Mouse (Mus musculus): ENCODE data around the gene Dock8. TPM values are rescaled to one million over a fixed set of nuclear protein-coding genes. Genes with fewer than 3 reads are reported as not detected.

Dock8 gene
- total and polyA plus RNA-seq, 3 experiments: 16.1 to 30.1 TPM; not detected in 1

GRCm38 (mm10) chr19:24972701-24973390, 26.5 kb upstream of the Dock8 start:
- Histone ChIP-seq H3K9me3 (replicated peaks; ENCODE audit: insufficient read depth, low read length) (no peaks in the 10 kb centered on the region), H3K36me3 (ENCODE audit: control insufficient read depth in 1 of 2, insufficient read depth in 2 of 2, low read length in 2 of 2) (no peaks in the 10 kb centered on the region), H3K4me1 (ENCODE audit: control insufficient read depth in 1 of 2, insufficient read depth in 2 of 2, low read length in 2 of 2) (no peaks in the 10 kb centered on the region), H3K27ac (ENCODE audit: control insufficient read depth, low read depth, low read length) (no peak overlapping the region), H3K79me2 (ENCODE audit: control insufficient read depth, insufficient read depth, low read length, poor library complexity) (no peaks in the 10 kb centered on the region), H3K27me3 (ENCODE audit: control insufficient read depth in 1 of 2, insufficient read depth in 2 of 2, low read length in 2 of 2) (peaks cover 0 to 2% of the 10 kb centered on the region in 2 experiments; a peak in 2 of 4 replicates), H3K4me3 (ENCODE audit: control insufficient read depth in 1 of 2, insufficient read depth in 1 of 2, low read depth in 2 of 2, low read length in 2 of 2) (no peak overlapping the region), H3K9ac (ENCODE audit: control insufficient read depth, low read depth, low read length, poor library complexity, severe bottlenecking) (no peak overlapping the region)
- DNase-seq (ENCODE audit: low read depth, low spot score): no peak
- no peak for TF ChIP-seq CHD2 (IDR thresholded peaks at IDR 0.05; ENCODE audit: low read length)
- TF ChIP-seq UBTF (IDR thresholded peaks at IDR 0.05; ENCODE audit: borderline replicate concordance, insufficient read depth, low read depth, low read length): no peak
- TF ChIP-seq RAD21 (IDR thresholded peaks at IDR 0.05; ENCODE audit: low read depth, low read length): no peak
- no peak for TF ChIP-seq GABPA (IDR thresholded peaks at IDR 0.05; ENCODE audit: low read depth, low read length)
- no peak for TF ChIP-seq ETS1 (IDR thresholded peaks at IDR 0.05; ENCODE audit: low read depth, low read length)
- TF ChIP-seq ZMIZ1 (IDR thresholded peaks at IDR 0.05; ENCODE audit: low read depth, low read length): no peak
- TF ChIP-seq MAZ (IDR thresholded peaks at IDR 0.05; ENCODE audit: low read depth, low read length): no peak

GRCm38 (mm10) chr19:24977991-24978390, 21.3 kb upstream of the Dock8 start:
- no peak for DNase-seq (ENCODE audit: low read depth, low spot score)
- no peak overlapping the region for H3K4me3 ChIP-seq (ENCODE audit: control insufficient read depth in 1 of 2, insufficient read depth in 1 of 2, low read depth in 2 of 2, low read length in 2 of 2)
- H3K36me3 ChIP-seq (ENCODE audit: control insufficient read depth in 1 of 2, insufficient read depth in 2 of 2, low read length in 2 of 2): no peaks in the 10 kb centered on the region
- no peak overlapping the region for H3K27ac ChIP-seq (ENCODE audit: control insufficient read depth, low read depth, low read length)
- H3K4me1 ChIP-seq (ENCODE audit: control insufficient read depth in 1 of 2, insufficient read depth in 2 of 2, low read length in 2 of 2): no peaks in the 10 kb centered on the region
- no peaks in the 10 kb centered on the region for H3K79me2 ChIP-seq (ENCODE audit: control insufficient read depth, insufficient read depth, low read length, poor library complexity)
- no peak overlapping the region for H3K9ac ChIP-seq (ENCODE audit: control insufficient read depth, low read depth, low read length, poor library complexity, severe bottlenecking)
- no peak for TF ChIP-seq ZMIZ1 (IDR thresholded peaks at IDR 0.05; ENCODE audit: low read depth, low read length)
- no peak for TF ChIP-seq MYC (IDR thresholded peaks at IDR 0.05; ENCODE audit: low read depth, low read length)
- no peak for TF ChIP-seq CTCF (IDR thresholded peaks at IDR 0.05 in 2 of 3, conservative IDR thresholded peaks at IDR 0.05 in 1 of 3; ENCODE audit: control insufficient read depth in 1 of 3, insufficient read depth in 1 of 3, low read depth in 2 of 3, low read length in 3 of 3, poor library complexity in 1 of 3, severe bottlenecking in 1 of 3)
- no peaks in the 10 kb centered on the region for H3K9me3 ChIP-seq (replicated peaks; ENCODE audit: insufficient read depth, low read length)
- H3K27me3 ChIP-seq (ENCODE audit: control insufficient read depth in 1 of 2, insufficient read depth in 2 of 2, low read length in 2 of 2): peaks cover 0 to 2% of the 10 kb centered on the region in 2 experiments; a peak in 2 of 4 replicates

- no peaks in the 10 kb centered on the region for H3K4me1 ChIP-seq (ENCODE audit: control insufficient read depth in 1 of 2, insufficient read depth in 2 of 2, low read length in 2 of 2)
- no peaks in the 10 kb centered on the region for H3K9me3 ChIP-seq (replicated peaks; ENCODE audit: insufficient read depth, low read length)
- no peak overlapping the region for H3K9ac ChIP-seq (ENCODE audit: control insufficient read depth, low read depth, low read length, poor library complexity, severe bottlenecking)
- H3K27ac ChIP-seq (ENCODE audit: control insufficient read depth, low read depth, low read length): no peak overlapping the region
- H3K79me2 ChIP-seq (ENCODE audit: control insufficient read depth, insufficient read depth, low read length, poor library complexity): no peaks in the 10 kb centered on the region
- H3K27me3 ChIP-seq (ENCODE audit: control insufficient read depth in 1 of 2, insufficient read depth in 2 of 2, low read length in 2 of 2): no peaks in the 10 kb centered on the region; a peak in 1 of 4 replicates
- no peak for DNase-seq (ENCODE audit: low read depth, low spot score)
- no peak overlapping the region for H3K4me3 ChIP-seq (ENCODE audit: control insufficient read depth in 1 of 2, insufficient read depth in 1 of 2, low read depth in 2 of 2, low read length in 2 of 2)
- TF ChIP-seq RAD21 (IDR thresholded peaks at IDR 0.05; ENCODE audit: low read depth, low read length) (no peak), NELFE (IDR thresholded peaks at IDR 0.05; ENCODE audit: low read depth, low read length) (no peak), MEF2A (IDR thresholded peaks at IDR 0.05; ENCODE audit: extremely low read depth, insufficient replicate concordance, low read depth, low read length, poor library complexity, severe bottlenecking) (no peak), POLR2AphosphoS5 (IDR thresholded peaks at IDR 0.05; ENCODE audit: borderline replicate concordance, low read depth, low read length) (no peak), CHD2 (IDR thresholded peaks at IDR 0.05; ENCODE audit: low read length) (no peak), JUND (IDR thresholded peaks at IDR 0.05; ENCODE audit: low read depth, low read length) (no peak), UBTF (IDR thresholded peaks at IDR 0.05; ENCODE audit: borderline replicate concordance, insufficient read depth, low read depth, low read length) (no peak), HCFC1 (IDR thresholded peaks at IDR 0.05; ENCODE audit: low read depth, low read length) (no peak), MXI1 (IDR thresholded peaks at IDR 0.05; ENCODE audit: low read depth, low read length) (no peak), ZMIZ1 (IDR thresholded peaks at IDR 0.05; ENCODE audit: low read depth, low read length) (no peak), CTCF (IDR thresholded peaks at IDR 0.05 in 2 of 3, conservative IDR thresholded peaks at IDR 0.05 in 1 of 3; ENCODE audit: control insufficient read depth in 1 of 3, insufficient read depth in 1 of 3, low read depth in 2 of 3, low read length in 3 of 3, poor library complexity in 1 of 3, severe bottlenecking in 1 of 3) (no peak), KAT2A (conservative IDR thresholded peaks at IDR 0.05; ENCODE audit: low read depth, low read length) (no peak), POLR2AphosphoS2 (IDR thresholded peaks at IDR 0.05; ENCODE audit: low read length) (no peak), ZKSCAN1 (IDR thresholded peaks at IDR 0.05; ENCODE audit: low read depth, low read length) (no peak), BHLHE40 (IDR thresholded peaks at IDR 0.05; ENCODE audit: borderline replicate concordance, low read depth, low read length) (no peak), NRF1 (IDR thresholded peaks at IDR 0.05; ENCODE audit: insufficient read depth, low read depth, low read length, poor library complexity, severe bottlenecking) (no peak)
- H3K36me3 ChIP-seq (ENCODE audit: control insufficient read depth in 1 of 2, insufficient read depth in 2 of 2, low read length in 2 of 2): no peaks in the 10 kb centered on the region
Measured at GRCm38 (mm10) chr19:24978852-24979842, 20.2 kb upstream of the Dock8 start.

Measured in MEL (cell line).